Mouse (Mus musculus) gastrocnemius, adult 8-10 months (tissue): Measurements from ENCODE around the gene Supt6. TPM values are rescaled to one million over a fixed set of nuclear protein-coding genes. Genes with fewer than 3 reads are reported as not detected.

ENCODE experiments used
- DNase-seq, 2 experiments: peaks; one replicate each; pipeline ENCODE4 v3.0.0; 2022; ENCODE audit warnings: low spot score in 2 of 2
- total RNA-seq, 4 experiments: library from RNA; stranded (reverse); gene quantifications; 2 replicates each; pipeline ENCODE4 v1.2.4; 2022

The Supt6 gene
- total RNA-seq, 4 experiments from 2014 or later: 27.8 to 33.0 (median 31.7) TPM

GRCm38 (mm10) chr11:78182961-78183844 is 62.6 kb downstream of the Supt6 start, which contains the start of gene Rpl23a:
TSS of gene Rpl23a (minus strand) at chr11:78183584.
- peak; percentile 69 to 77 for DNase-seq

GRCm38 (mm10) chr11:78182450-78182849 is 63.3 kb downstream of the Supt6 start:
- no peak for DNase-seq

- no peak for DNase-seq
Measured at GRCm38 (mm10) chr11:78181830-78182357, 63.9 kb downstream of the Supt6 start.

GRCm38 (mm10) chr11:78180081-78180761 is 65.6 kb downstream of the Supt6 start:
- no peak for DNase-seq

GRCm38 (mm10) chr11:78179438-78179999 is 66.3 kb downstream of the Supt6 start:
- no peak for DNase-seq

DNA sequence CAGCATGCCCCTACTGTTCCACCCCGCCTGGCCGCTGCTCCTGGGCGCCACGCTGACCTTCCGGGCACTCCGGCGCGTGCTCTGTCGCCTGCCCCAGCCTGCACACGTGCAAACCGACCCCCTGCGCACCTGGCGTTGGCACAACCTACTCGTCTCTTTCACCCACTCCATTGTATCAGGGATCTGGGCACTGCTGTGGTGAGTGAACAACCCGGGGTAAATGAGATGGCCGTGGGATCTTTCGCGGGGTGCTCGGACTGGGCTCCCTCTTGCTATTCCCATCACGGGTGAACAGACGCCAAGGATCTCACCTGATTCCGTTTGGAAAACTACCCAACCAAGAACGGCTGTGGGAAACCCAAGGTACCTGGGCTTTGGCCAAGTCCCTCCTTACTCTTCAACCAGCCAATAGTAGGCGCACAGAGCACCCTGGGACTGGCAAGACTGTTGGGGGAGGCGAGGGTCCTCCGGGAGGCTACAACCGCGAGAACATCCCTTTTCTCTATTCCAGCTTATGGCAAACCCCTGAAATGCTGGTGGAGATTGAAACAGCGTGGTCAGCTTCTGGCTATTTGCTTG is 66.8 kb downstream of the Supt6 start:
- DNase-seq: no peak

DNA sequence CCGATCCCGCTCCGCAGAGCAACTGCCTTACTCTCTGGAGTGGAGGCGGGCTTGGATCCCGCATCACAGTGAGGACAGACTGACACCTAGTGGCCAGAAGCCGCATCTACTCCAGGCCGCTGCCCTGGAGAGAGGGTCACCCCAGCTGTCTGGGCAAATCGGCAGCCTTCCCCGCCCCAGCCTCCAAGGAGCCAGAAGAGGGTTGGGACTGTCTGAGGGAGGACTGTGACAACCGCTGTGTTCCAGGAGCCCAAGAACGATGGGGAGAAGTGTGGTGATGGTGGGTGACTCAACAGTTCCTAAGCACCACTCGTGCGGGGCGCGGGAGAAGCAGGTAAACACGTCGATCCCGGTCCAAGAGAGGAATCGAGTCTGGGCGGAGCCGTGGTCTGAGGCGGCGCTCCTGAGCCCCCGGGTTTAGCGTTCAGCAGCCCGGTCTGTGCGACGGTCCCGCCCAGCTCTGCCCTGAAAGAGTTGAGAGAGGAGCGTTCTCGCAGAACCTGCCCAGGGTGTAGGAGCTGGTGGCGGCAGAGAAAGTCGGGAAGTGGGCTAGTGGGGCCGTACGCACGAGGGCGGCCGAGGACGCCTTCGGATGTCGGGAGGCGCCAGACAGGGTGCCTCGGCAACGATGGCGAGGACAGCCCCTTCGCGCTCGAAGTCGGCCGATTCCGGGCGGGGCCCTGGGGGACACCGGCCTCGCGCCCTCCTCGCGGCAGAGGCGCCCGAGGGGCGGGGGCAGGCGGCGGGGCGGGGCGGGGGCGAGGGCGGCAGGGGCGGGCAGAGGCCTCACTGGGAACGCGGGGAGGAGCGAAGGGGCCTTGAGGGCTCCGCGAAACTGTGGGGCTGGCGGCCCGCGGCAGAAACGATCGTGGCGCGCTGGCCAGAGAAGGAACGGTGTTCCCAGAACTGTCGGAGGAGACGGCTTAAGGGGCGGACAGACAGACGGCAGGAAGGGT is 67.6 kb downstream of the Supt6 start:
- DNase-seq: peak; percentile 92 to 93

DNA sequence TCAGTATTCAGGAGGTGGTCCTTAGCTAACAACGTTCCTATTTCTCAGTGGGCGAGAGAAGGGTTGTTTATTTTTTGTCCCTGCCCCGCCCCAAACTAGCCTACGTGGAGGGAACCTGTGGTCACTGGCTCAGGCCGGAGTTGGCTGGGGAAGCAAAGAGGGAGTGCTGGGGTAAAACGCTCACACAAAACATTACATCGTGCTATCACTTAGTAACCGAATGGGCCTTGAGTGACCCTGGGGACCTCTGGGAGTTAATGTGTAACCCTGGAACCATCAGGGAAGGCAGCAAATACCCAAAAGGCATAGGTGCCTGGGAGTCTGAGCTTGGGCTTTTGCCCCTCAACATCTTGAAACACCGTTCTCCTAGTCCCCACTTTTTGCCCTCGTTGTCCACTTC is 68.3 kb downstream of the Supt6 start:
- DNase-seq: no peak

GRCm38 (mm10) chr11:78176905-78177331 is 68.9 kb downstream of the Supt6 start:
- DNase-seq: no peak

- DNase-seq: peak; percentile 85 to 88
Measured at GRCm38 (mm10) chr11:78176402-78176862, 69.4 kb downstream of the Supt6 start, which contains the start of the genes Nek8 and Tlcd1. TSS of gene Nek8 (minus strand) at chr11:78176675. TSS of gene Tlcd1 (plus strand) at chr11:78176711.

GRCm38 (mm10) chr11:78175771-78176401 is 69.9 kb downstream of the Supt6 start:
- DNase-seq: no peak

GRCm38 (mm10) chr11:78174506-78174905 is 71.3 kb downstream of the Supt6 start:
- no peak for DNase-seq

GRCm38 (mm10) chr11:78172748-78173383 is 72.9 kb downstream of the Supt6 start:
- no peak for DNase-seq

DNA sequence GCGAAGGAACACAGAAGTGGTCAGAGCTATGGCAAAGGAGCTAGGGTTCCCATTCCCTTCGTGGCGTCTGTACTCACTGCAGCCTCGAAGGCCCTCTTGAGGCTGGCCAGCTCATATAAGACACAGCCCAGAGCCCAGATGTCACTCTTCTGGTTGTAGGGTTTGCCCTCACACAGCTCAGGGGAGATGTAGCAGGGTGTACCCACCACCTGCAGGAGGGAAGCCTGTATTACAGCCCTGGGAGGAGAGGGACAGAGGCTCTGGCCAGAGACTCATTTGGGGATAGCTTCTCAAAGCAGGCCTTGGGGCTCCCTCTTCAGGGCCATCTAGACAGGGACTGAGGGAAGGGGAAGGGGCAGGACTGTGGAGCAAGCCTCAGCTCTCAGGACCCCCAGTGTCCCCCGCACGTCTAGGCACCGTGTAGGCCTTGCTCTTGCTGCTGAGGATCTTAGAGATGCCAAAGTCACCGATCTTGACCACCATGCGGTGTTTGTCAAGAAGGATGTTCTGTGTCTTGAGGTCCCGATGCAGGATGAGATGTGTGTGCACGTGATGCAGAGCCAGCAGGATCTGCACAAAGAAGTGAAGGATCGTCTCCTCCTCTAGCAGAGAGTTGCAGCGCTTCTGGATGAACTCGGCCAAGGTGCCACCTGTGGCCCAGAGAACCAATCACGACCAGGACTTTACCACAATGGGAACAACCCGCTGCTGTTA is 73.6 kb downstream of the Supt6 start:
- no peak for DNase-seq

DNA sequence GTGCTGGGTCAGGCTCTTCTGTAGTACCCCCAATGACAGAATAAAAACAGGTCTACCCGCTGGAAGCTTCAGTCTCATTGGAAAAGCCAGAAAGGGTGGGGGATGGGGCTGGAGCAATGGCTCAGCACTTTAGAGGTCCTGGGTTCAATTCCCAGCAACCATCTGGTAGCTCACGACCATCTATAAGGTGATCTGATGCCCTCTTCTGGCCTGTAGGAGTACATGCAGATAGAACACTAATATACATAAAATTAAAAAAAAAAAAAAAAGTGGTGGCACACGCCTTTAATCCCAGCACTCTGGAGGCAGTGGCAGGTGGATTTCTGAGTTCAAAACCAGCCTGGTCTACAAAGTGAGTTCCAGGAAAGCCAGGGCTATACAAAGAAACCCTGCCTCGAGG is 74.5 kb downstream of the Supt6 start:
- DNase-seq: no peak

GRCm38 (mm10) chr11:78170306-78170705 is 75.5 kb downstream of the Supt6 start:
- DNase-seq: no peak

DNA sequence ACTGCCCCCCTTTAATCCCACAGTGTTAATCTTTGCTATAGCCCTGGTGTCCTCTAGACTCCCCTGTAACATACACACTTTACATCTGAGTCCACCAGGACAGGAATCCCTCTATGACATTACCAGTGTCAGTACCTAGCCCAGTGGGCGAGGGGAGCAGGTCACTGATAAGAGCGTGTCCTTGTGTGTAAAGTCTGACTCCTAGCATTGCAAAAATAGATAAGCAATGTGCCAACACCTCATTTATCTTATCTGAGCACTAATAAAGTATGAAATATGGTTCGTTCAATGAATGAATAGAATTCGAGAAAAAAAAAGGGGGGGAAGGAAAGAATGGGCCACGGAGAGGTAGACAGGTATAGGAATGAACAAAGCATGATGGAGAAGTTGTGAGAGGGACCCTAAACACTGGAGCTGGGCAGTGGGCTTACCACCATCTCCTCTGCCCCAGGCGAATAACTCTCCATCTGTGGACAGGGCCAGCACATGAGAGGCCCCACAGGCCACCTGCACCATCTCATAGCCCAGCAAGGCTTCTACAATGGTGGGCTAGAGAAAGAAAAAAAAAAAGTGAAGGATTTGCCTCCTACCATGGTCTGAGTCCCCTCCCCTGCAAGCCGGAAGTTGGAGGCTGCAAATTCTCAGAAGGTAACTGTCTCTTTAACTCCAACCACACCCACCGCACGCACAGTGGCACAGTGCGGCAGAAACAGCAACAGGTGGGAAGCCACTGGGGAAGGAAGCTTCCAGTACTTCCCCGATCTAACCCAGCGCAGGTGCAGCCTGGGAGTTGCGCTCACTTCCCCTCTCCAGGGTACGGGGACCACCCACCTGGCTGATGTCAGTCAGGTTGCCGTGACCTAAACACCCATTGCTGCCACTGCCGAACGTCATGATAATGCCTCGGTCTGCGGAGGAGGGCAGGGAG is 77.0 kb downstream of the Supt6 start:
- DNase-seq: no peak
